Comparison of ENCODE assay signal across 13 mouse cellular contexts in the genomic region with DNA sequence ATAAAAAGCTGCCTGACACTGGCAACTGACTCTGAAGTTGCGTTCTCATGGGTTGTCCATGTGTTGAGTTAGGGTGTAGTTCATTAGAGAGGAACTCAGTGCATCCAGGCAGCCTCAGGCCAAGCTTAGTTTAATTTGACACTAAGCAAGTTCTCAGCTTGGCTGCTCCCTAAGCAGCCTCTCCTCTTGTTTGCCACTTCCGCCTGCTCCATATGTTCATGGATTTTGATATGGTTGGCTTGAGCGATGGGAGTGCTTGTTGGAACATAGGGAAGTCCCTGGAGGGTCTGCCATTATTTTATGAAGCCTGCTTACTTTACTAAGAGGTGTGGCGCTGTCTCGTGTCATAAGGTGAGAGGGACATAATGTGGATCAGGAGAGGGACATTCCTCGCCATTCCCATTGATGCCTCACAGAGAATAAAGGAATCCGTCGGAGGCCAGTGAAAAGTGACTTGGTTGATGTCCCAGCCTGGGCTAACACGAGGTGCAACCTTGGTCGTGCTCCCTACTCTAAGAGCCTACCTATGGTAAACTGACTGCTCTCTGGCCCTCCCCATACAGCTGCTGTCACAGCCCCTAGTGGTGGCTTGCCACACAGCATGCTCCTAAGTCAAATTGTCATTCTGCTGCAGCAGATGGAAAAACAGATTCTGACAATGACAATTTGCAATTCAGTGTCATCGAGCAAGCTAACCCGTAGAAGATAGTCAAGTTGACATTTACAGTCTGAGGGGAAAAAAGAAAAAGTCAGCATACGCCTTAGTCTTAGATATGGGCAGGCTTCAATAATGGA.
A peak's percentile ranks its signal among the peaks of the same experiment; 100 is the strongest.
DNase-seq lines count a peak whose midpoint lies in the region; ATAC-seq and TF ChIP-seq lines count a peak whose summit lies in the region.
"Had no signal": no experiment of that assay in that cellular context is flagged by ENCODE, and none has a peak within 500 bp of the region (broad histone marks: within the 10 kb centered on the region; RNA-seq: fewer than 3 reads in every experiment).

No protein-coding gene starts in this region.

- no peaks in the 10 kb centered on the region for H3K27me3 ChIP-seq in intestine, postnatal 0 days (replicated peaks; ENCODE audit: control insufficient read depth, insufficient read depth, low read length)
- H3K27me3 ChIP-seq in intestine, embryonic 15.5 days (replicated peaks) = no peaks in the 10 kb centered on the region
- no peaks in the 10 kb centered on the region for H3K27me3 ChIP-seq in midbrain, embryonic 14.5 days (ENCODE audit: control insufficient read depth, insufficient read depth, low read length)
- no peaks in the 10 kb centered on the region for H3K27me3 ChIP-seq in midbrain, embryonic 11.5 days (ENCODE audit: control insufficient read depth, insufficient read depth, low read length)
- H3K27me3 ChIP-seq in Patski = no peaks in the 10 kb centered on the region
- H3K27me3 ChIP-seq: embryonic facial prominence, embryonic 13.5 days; limb, embryonic 12.5 days had no signal

- TF ChIP-seq CTCF in intestine, postnatal 0 days (IDR thresholded peaks at IDR 0.05; ENCODE audit: low read depth) = peak; percentile 71
- peak; percentile 47 for TF ChIP-seq CTCF in Patski (IDR thresholded peaks at IDR 0.05)

- no peaks in the 10 kb centered on the region for H3K9me3 ChIP-seq in intestine, postnatal 0 days (ENCODE audit: control insufficient read depth)
- H3K9me3 ChIP-seq in intestine, embryonic 15.5 days = no peaks in the 10 kb centered on the region
- no peaks in the 10 kb centered on the region for H3K9me3 ChIP-seq in midbrain, embryonic 14.5 days (ENCODE audit: control insufficient read depth, low read length)
- no peaks in the 10 kb centered on the region for H3K9me3 ChIP-seq in midbrain, embryonic 11.5 days (ENCODE audit: control insufficient read depth, low read length)
- H3K9me3 ChIP-seq: embryonic facial prominence, embryonic 13.5 days; limb, embryonic 12.5 days had no signal

- 85% methylated on average over 13 of the region's 13 CpGs for WGBS in intestine, postnatal 0 days
- WGBS in intestine, embryonic 15.5 days = 84% methylated on average over 13 of the region's 13 CpGs
- 74% methylated on average over 13 of the region's 13 CpGs for WGBS in midbrain, embryonic 14.5 days
- WGBS in midbrain, embryonic 11.5 days = 80% methylated on average over 13 of the region's 13 CpGs

- no peak for ATAC-seq in intestine, postnatal 0 days
- ATAC-seq in intestine, embryonic 15.5 days = no peak
- ATAC-seq in midbrain, embryonic 14.5 days (ENCODE audit: low FRiP score, low TSS enrichment) = no peak
- no peak for ATAC-seq in midbrain, embryonic 11.5 days (ENCODE audit: low FRiP score)
- no peak for ATAC-seq in Patski

- H3K9ac ChIP-seq in intestine, postnatal 0 days (ENCODE audit: low read depth, low read length) = no peak overlapping the region
- no peak overlapping the region for H3K9ac ChIP-seq in intestine, embryonic 15.5 days
- no peak overlapping the region for H3K9ac ChIP-seq in midbrain, embryonic 14.5 days (replicated peaks; ENCODE audit: low read length)
- no peak overlapping the region for H3K9ac ChIP-seq in midbrain, embryonic 11.5 days (ENCODE audit: low read length)
- H3K9ac ChIP-seq: embryonic facial prominence, embryonic 13.5 days; limb, embryonic 12.5 days had no signal

- no peaks in the 10 kb centered on the region for H3K4me1 ChIP-seq in intestine, postnatal 0 days (replicated peaks; ENCODE audit: control insufficient read depth, insufficient read depth, low read length)
- no peaks in the 10 kb centered on the region; the same call in 1 of the 2 replicates for H3K4me1 ChIP-seq in intestine, embryonic 15.5 days (replicated peaks)
- no peaks in the 10 kb centered on the region for H3K4me1 ChIP-seq in midbrain, embryonic 14.5 days (ENCODE audit: control insufficient read depth, insufficient read depth, low read length)
- H3K4me1 ChIP-seq in midbrain, embryonic 11.5 days (ENCODE audit: control insufficient read depth, insufficient read depth, low read length) = no peaks in the 10 kb centered on the region

- in situ Hi-C loops in Patski (cut with MboI; ENCODE audit: low pct_unique_long_range_greater_than_20kb) = no loop called here

- H3K36me3 ChIP-seq in intestine, postnatal 0 days (ENCODE audit: control insufficient read depth, insufficient read depth) = no peaks in the 10 kb centered on the region
- H3K36me3 ChIP-seq in intestine, embryonic 15.5 days = no peaks in the 10 kb centered on the region
- H3K36me3 ChIP-seq in midbrain, embryonic 14.5 days (ENCODE audit: control insufficient read depth, insufficient read depth, low read length) = no peaks in the 10 kb centered on the region
- H3K36me3 ChIP-seq in midbrain, embryonic 11.5 days (ENCODE audit: control insufficient read depth, insufficient read depth, low read length) = no peaks in the 10 kb centered on the region
- H3K36me3 ChIP-seq: embryonic facial prominence, embryonic 13.5 days; heart, embryonic 10.5 days; limb, embryonic 12.5 days had no signal

- POLR2A ChIA-PET in Patski (lab: Charles Lee) = interaction anchor here (0.6 kb wide), 1 partner anchor 372 kb away, joined by 3 read pairs; no protein-coding TSS in a partner anchor

- no peak overlapping the region for H3K27ac ChIP-seq in intestine, postnatal 0 days (ENCODE audit: low read depth, low read length)
- H3K27ac ChIP-seq in intestine, embryonic 15.5 days = no peak overlapping the region
- no peak overlapping the region for H3K27ac ChIP-seq in midbrain, embryonic 14.5 days (replicated peaks; ENCODE audit: low read depth, low read length)
- no peak overlapping the region for H3K27ac ChIP-seq in midbrain, embryonic 11.5 days (ENCODE audit: low read depth, low read length)
- H3K27ac ChIP-seq: embryonic facial prominence, embryonic 13.5 days; heart, embryonic 10.5 days; limb, embryonic 12.5 days had no signal

- no peak overlapping the region for H3K4me2 ChIP-seq in intestine, postnatal 0 days (replicated peaks; ENCODE audit: low read depth)
- no peak overlapping the region for H3K4me2 ChIP-seq in intestine, embryonic 15.5 days (replicated peaks)
- no peak overlapping the region for H3K4me2 ChIP-seq in midbrain, embryonic 14.5 days (ENCODE audit: low read length)
- no peak overlapping the region for H3K4me2 ChIP-seq in midbrain, embryonic 11.5 days
- H3K4me2 ChIP-seq: embryonic facial prominence, embryonic 13.5 days; limb, embryonic 12.5 days had no signal

- H3K4me3 ChIP-seq in intestine, postnatal 0 days (ENCODE audit: low read depth, low read length) = no peak overlapping the region
- H3K4me3 ChIP-seq in intestine, embryonic 15.5 days (replicated peaks) = no peak overlapping the region
- H3K4me3 ChIP-seq in midbrain, embryonic 14.5 days (replicated peaks; ENCODE audit: low read depth, low read length) = no peak overlapping the region
- H3K4me3 ChIP-seq in midbrain, embryonic 11.5 days (ENCODE audit: low read depth, low read length) = no peak overlapping the region
- H3K4me3 ChIP-seq: embryonic facial prominence, embryonic 13.5 days; heart, embryonic 10.5 days; limb, embryonic 12.5 days; myocyte had no signal

- DNase-seq in midbrain, embryonic 14.5 days = peak; percentile 30
- no peak for DNase-seq in midbrain, embryonic 11.5 days (ENCODE audit: low spot score, missing footprints)
- no peak for DNase-seq in Patski (ENCODE audit: low read depth, low spot score)
- peak; percentile 24 to 32 for DNase-seq in layer of hippocampus, postnatal 14 days (ENCODE audit: low spot score in 2 of 2)
- DNase-seq in urinary bladder, postnatal 10 days (ENCODE audit: low spot score) = no peak
- DNase-seq: adrenal gland, adult 2 months; kidney, postnatal 25 days had no signal

- CTCF ChIA-PET in Patski (lab: Charles Lee) = no interaction called here

Comparison
In these comparisons a context has a peak if more than half of its experiments do, and no peak if none do; other contexts are left out.
1. DNase-seq: peak in midbrain, embryonic 14.5 days (single experiment) and layer of hippocampus, postnatal 14 days (2 of 2); none in midbrain, embryonic 11.5 days (single experiment), Patski (single experiment) and urinary bladder, postnatal 10 days (single experiment).